Mouse (Mus musculus): ENCODE measurements around the gene Gm21750.
"Not testable (repeated sequence)": the region's sequence is repeated elsewhere in the genome, so short reads cannot be mapped to it uniquely, and the experiment has no call there.

Gm21750 gene

DNA sequence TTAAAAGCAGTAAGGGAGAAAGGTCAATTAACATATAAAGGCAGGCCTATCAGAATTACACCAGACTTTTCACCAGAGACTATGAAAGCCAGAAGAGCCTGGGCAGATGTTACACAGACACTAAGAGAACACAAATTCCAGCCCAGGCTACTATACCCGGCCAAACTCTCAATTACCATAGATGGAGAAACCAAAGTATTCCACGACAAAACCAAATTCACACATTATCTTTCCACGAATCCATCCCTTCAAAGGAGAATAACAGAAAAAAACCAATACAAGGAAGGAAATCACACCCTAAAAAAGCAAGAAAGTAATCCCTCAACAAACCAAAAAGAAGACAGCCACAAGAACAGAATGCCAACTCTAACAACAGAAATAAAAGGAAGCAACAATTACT, at the start of gene Gm21750:
Gene Gm21750, plus strand, starts transcription at position 301 of the 400 bp plus-strand sequence.
- not testable (repeated sequence) for DNase-seq (ENCODE audit: low read depth, low spot score)

DNA sequence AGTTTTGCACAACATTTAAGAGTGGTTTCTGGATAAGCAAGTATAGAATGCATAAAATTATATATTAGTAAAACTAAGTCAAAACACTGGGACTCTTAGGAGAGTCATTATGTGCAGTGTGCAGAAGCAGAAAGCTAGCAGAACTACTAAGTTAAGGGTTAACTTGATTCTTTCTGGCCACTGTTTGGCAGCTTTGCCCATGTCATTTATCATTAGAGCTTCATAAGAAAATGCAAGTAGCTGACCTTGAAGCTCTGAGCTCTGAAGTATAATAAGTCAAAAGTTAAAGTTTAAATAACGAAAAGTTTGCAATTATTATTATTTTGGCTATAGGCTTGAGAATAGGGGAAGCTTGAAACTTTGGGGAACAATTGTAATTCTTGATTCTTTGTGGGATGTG, 46.1 kb upstream of the Gm21750 start:
- not testable (repeated sequence) for DNase-seq (ENCODE audit: low read depth, low spot score)

DNA sequence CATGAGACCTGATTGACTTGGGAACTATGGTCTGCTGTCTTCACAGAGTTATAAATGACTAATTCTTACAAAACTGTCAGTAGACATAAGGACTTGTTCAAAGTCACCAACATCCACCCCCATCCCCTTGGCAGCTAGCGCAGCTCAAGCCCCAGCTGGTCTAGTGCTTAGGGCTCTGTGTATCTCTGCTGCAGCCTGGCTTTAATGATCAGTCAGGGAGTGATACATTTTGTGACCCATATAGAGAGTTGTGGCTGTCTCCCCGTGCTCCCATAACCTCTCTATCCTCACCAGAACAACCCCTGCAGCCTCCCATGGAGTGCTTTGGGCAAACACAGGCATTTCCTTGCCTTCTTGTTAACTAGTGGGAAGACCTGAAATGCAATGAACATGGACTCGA, 40.1 kb upstream of the Gm21750 start:
- no peak for DNase-seq (ENCODE audit: low read depth, low spot score)

DNA sequence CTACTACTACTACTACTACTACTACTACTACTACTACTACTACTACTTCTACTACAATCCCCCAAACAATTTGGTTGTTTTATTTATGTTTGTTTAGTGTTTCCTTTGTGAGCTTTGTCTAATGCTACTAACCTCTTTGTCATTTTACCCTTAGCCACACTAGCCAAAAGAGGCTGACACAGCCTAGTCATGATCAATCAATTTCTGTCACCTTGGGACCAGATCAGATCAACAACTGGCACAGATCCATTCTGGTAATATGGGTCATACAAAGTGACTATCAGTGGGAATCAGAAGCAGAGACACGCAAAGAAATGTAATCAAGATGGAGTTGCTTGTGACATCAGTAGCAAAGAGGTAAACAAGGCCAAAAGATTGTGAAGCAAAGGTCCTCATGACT, 38.0 kb upstream of the Gm21750 start:
- DNase-seq (ENCODE audit: low read depth, low spot score): no peak

DNA sequence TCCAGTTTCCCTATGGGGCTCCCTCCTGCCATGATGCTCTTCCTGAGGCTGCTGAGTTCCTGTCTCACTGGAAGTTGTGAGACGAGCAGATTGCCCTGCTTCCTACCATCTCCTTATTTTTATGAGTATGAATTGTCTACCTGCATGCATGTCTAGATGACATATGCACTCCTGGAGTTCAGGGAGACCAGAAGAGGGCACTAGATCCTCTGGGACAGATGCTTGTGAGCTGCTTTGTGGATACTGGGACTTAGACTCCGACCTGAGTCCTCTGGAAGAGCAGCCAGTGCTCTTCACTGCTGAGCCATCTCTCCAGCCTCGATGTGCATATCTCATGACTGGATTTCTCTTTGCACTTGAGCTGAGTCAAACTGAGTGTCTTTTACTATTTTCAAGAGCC, 35.6 kb upstream of the Gm21750 start:
- no peak for DNase-seq (ENCODE audit: low read depth, low spot score)

DNA sequence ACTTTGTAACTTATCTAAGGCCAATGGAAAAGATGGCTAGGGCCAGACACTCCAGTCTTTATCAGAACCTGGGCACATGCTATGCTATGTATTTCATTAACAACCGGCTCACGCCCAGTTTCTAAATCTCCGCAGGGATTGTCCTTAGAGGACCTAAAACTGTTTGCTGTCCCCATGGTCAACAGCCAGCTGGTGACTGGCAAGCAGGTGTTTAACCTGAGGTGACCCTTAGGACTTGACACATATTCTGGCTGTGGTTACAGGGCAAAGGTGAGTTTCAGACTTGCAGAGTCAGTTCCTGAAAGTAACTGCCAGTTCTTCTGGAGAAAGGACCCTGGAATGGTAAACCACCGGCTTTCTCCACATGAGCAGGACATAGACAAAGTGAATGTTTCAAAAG, 29.5 kb upstream of the Gm21750 start:
- no peak for DNase-seq (ENCODE audit: low read depth, low spot score)

DNA sequence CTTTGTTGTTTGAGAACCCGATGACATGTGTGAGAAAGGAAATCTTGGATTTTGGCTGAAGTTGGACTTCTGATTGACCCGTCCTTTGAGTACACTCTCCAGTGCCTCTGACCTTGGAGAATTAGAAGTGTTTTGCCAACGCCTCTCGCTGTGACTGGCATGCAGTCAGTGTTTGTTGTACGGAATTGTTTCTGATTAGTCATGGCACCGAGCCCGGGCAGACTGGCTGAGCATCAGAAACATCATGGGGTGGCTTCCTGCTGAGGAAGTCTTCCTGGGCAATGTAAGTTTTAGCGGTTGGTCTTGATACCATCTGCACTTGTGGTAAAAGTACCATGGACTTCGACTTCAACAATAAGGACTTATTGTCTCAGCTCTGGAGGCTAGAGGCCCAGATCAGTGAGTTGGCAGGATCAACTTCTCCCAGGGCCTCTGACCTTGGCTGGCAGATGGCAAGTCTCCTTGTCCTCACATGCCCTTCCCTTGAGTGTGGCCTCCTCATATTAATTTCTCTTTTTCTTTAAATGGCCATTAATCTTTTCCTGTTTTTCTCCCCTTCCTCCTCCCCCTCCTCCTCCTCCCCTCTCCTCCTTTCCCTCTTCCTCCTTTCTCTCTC, 28.3 kb upstream of the Gm21750 start:
- DNase-seq (ENCODE audit: low read depth, low spot score): no peak

DNA sequence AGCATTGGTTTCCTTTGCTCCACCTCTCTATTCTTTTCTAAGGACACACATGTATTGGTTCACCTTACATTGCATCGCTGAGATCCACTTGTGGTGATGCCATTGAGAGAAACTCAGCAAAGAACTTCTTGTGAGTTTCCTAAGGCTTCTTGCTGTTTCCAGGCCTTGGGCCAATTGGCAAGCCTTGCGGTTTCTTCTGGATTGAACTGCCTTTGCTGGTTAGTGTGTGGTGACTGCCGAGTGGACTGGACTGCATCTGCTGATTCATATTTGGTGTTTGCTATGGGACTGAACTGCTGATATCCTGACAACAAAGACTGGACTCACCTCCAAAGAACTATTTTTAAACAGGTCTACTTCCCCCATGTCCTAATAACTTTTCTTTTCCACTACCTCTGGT, 26.7 kb upstream of the Gm21750 start:
- no peak for DNase-seq (ENCODE audit: low read depth, low spot score)

DNA sequence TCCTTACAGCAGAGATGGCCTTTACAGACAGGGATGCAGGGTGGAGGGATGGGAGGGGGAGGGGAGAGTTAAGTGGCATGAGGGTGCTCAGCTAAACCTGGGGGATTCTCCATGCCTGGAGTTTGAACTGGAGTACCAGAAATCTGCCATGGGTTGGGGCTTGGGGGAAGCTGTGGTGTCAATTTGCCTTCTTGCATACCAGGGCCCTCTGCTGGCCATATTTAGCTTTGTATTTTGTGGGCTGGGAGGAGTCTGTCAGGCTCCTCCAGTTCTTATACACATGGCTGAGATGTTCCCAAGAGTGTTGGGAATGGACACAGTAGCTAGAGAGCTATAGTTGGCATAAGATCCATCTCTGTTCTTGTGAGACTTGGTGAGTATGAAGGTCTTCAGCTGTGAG, 23.6 kb upstream of the Gm21750 start:
- peak; percentile 74 for DNase-seq (ENCODE audit: low read depth, low spot score)

DNA sequence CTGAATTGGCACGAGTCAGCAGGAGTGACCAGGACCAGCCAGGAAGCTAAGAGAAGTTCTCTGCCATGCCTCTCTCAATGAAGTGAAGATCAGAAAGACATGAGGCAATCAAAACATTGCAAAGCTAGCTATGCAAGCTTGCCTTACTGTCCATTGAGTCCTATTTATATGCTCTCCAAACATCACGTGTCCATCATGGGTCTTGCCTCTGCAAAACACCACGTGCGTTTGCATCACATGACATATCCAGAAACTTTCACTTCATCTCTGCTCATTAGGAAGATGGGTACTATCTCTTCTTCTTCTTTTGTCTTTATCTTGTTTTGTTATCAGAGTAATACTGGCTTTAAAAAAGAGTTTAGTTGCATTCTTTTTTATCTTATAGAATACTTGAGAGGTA, 10.8 kb upstream of the Gm21750 start:
- DNase-seq (ENCODE audit: low read depth, low spot score): no peak

DNA sequence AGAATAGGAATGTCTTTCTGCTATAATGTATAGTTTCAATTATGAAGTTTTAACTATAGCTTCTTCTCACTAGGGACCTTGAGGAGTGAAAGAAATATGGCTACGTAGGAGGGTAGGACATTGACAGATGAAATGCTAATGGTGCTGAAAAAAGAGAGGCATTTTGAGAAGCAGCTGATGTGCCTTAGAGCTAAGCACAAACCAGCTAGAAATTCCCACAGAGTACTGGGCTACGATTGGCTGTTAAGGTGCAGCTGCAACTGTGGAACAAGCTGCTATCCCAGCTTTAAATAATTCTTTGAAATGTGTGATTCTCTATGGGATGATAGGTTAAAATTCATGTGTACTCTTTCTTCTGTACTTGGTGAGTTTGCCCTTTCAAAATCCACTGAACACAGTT, 9.1 kb downstream of the Gm21750 start:
- DNase-seq (ENCODE audit: low read depth, low spot score): no peak

DNA sequence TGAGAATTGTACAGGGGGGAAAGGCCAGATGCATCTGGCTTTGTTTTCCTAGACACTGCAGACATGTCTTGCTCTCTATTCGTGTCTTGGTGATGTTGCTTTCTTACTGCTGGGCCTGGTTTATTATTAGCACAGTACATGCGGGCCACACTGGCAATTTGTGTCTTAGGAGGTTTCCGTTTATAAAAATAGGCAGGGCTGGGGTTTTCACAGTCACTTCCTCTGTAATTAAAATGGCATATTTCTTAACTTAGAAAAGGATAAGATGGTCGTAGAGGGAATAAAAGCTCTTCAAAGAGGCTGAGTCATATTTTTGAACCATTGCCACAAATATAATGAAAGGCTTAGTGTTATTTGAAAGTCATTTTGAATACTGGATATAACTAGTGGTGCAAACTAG, 26.7 kb downstream of the Gm21750 start:
- no peak for DNase-seq (ENCODE audit: low read depth, low spot score)

DNA sequence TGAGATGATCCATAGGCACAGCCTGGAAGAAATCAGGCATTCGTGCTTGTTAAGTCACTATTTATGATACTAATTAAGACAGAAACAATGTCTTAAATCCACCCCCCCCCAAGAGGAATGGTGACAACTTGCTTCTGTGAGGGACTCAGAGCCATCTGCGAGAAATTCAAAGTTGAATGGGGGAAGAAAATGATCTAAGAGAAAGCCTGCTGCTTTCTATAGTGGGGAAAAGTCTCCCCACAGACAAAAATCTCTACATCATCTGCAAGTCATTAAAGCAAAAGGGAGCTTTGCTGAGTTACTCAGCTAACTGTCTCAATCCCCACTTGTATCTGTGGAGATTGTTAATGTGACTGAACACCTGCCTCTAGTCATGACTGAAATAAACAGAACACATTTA, 27.4 kb downstream of the Gm21750 start:
- no peak for DNase-seq (ENCODE audit: low read depth, low spot score)

DNA sequence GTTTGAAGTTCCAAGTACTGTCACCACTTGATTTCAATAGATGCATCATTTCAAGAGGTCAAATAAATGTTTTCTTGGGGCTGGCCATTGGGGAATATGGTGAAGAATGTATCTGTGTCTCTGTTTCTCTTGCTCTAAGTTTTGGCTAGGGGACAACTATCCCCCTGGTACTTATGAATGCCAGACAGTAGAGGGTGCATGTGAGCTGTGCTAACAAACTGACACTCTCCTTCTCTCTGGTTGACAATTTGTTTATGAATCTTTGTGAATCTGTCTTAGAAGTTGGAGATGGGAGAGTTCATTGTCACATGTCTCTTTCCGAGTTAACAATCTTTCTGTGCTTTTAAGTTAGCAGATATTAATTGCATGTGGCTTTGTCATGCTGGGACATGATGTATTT, 39.2 kb downstream of the Gm21750 start:
- peak; percentile 7 for DNase-seq (ENCODE audit: low read depth, low spot score)

DNA sequence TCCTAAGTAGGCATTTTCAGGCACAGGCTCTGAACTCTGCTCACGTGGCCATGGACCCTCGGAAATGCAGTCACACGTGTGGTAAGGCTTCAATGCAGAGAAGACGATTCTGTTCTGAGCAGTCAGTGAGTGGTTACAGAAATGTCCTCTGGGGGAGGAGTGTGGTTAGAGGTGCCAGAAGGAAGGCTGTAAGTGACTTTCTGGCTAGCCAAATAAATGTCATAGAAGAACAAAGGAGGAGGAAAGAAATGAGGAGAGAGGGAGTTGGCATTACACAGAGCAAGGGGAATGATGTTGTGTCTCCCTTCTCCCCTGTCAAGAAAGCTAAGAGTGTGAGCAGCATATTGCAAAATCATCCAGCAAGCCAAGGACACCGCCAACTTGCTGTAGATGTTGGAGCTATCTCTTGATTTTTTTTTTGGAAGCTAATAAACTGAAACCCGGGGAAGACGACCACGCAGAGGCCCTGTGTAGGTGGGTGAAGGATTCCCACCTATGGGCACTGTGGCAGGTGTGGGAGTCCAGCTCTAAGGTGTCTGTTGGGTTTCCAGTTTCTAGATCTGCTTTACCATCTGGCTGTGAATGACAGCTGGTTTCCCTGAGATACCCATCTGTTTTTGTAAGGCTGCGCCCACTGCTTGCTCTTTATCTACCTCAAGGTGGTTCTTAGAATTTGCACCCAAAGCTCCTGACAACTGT, 48.5 kb downstream of the Gm21750 start:
- DNase-seq (ENCODE audit: low read depth, low spot score): no peak
